Mouse (Mus musculus): ENCODE data around the gene Apobec2.
A peak's percentile ranks its signal among the peaks of the same experiment; 100 is the strongest.

Gene Apobec2

GRCm38 (mm10) chr17:48409380-48410298 is 23.1 kb downstream of the Apobec2 start, which contains the start of the genes Nfya and Oard1:
TSS of gene Nfya (minus strand) at chr17:48409906.
TSS of gene Oard1 (plus strand) at chr17:48410014.
- peak; percentile 98 for DNase-seq (ENCODE audit: low read depth, low spot score)

- no peak for DNase-seq (ENCODE audit: low read depth, low spot score)
These were observed 24.0 kb downstream of the Apobec2 start for GRCm38 (mm10) chr17:48408526-48409291.

GRCm38 (mm10) chr17:48407910-48408525 is 24.7 kb downstream of the Apobec2 start:
- no peak for DNase-seq (ENCODE audit: low read depth, low spot score)

- no peak for DNase-seq (ENCODE audit: low read depth, low spot score)
These were observed 25.6 kb downstream of the Apobec2 start for GRCm38 (mm10) chr17:48407154-48407553.

- no peak for DNase-seq (ENCODE audit: low read depth, low spot score)
These were observed 28.0 kb downstream of the Apobec2 start for GRCm38 (mm10) chr17:48404706-48405105.

- no peak for DNase-seq (ENCODE audit: low read depth, low spot score)
These were observed 28.9 kb downstream of the Apobec2 start for GRCm38 (mm10) chr17:48403848-48404247.

GRCm38 (mm10) chr17:48402751-48403150 is 30.0 kb downstream of the Apobec2 start:
- DNase-seq (ENCODE audit: low read depth, low spot score) = no peak

GRCm38 (mm10) chr17:48401710-48402109 is 31.0 kb downstream of the Apobec2 start:
- no peak for DNase-seq (ENCODE audit: low read depth, low spot score)

GRCm38 (mm10) chr17:48392616-48393015 is 40.1 kb downstream of the Apobec2 start:
- DNase-seq (ENCODE audit: low read depth, low spot score) = no peak

GRCm38 (mm10) chr17:48391446-48391845 is 41.3 kb downstream of the Apobec2 start:
- no peak for DNase-seq (ENCODE audit: low read depth, low spot score)

- DNase-seq (ENCODE audit: low read depth, low spot score) = no peak
These were observed 43.3 kb downstream of the Apobec2 start for GRCm38 (mm10) chr17:48389442-48389841.

GRCm38 (mm10) chr17:48388666-48389065 is 44.1 kb downstream of the Apobec2 start:
- no peak for DNase-seq (ENCODE audit: low read depth, low spot score)

GRCm38 (mm10) chr17:48385786-48386461 is 46.8 kb downstream of the Apobec2 start:
- DNase-seq (ENCODE audit: low read depth, low spot score) = no peak

GRCm38 (mm10) chr17:48379050-48379449 is 53.7 kb downstream of the Apobec2 start:
- no peak for DNase-seq (ENCODE audit: low read depth, low spot score)

GRCm38 (mm10) chr17:48376102-48376501 is 56.6 kb downstream of the Apobec2 start:
- no peak for DNase-seq (ENCODE audit: low read depth, low spot score)

- no peak for DNase-seq (ENCODE audit: low read depth, low spot score)
These were observed 59.7 kb downstream of the Apobec2 start for GRCm38 (mm10) chr17:48372987-48373386.

- no peak for DNase-seq (ENCODE audit: low read depth, low spot score)
These were observed 61.1 kb downstream of the Apobec2 start for GRCm38 (mm10) chr17:48371621-48372020.

All from WW6 (cell line).